Mouse (Mus musculus) heart, postnatal 25 days (tissue): ENCODE measurements at regions not wholly inside any gene's neighbourhood (a gene's known extent, or its start where the extent isn't known, plus 50 kb on each side); places are given as distances from the start of the nearest gene placed in this dataset.
"Not testable (repeated sequence)": the region's sequence is repeated elsewhere in the genome, so short reads cannot be mapped to it uniquely, and the experiment has no call there.

ENCODE experiments used
- DNase-seq: peaks from one replicate; pipeline ENCODE4 v3.0.0; 2022; ENCODE audit warnings: low spot score
- intact Hi-C: fragments of 180-260 bp; cut with DNase I; formaldehyde crosslinking; loops from one replicate; pipeline ENCODE4 v1.15.1; 2025

DNA sequence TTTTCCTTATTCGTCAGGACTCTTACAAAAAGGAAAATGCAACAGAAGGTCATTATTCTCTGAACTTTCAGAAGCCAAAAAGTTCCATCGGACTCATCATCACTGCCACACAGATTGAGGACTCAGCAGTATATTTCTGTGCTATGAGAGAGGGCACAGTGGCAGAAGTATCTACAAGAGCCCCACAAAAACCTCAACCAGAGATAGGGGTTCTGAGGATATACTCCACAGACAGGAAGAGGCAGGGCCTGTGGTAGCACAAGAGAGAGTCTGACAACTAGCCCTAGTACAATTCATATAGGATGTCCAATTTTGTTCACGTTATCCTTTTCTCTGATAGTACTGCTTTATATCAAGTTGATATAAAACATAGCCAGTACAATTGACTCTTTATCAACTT is 510.4 kb downstream of the Dad1 start:
- intact Hi-C loops, DNase-seq: not testable (repeated sequence)

DNA sequence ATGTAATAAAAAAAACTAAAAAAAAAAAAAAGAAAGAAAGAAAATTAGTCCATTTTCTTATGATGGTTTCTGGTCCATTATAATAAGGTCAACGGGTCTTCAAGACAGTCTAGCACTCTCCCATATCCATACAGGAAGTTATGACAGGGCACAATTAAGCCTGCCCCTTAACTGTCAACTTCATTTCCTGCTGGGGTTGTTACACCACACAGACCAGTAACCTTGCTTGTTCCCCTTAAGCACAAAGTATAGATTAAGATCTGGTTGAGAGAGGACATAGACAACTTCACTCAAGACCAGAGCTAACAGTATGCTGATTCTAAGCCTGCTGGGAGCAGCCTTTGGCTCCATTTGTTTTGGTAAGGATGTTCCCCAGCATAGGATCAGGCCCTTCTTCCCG is 511.0 kb downstream of the Dad1 start:
- DNase-seq, intact Hi-C loops: not testable (repeated sequence)

DNA sequence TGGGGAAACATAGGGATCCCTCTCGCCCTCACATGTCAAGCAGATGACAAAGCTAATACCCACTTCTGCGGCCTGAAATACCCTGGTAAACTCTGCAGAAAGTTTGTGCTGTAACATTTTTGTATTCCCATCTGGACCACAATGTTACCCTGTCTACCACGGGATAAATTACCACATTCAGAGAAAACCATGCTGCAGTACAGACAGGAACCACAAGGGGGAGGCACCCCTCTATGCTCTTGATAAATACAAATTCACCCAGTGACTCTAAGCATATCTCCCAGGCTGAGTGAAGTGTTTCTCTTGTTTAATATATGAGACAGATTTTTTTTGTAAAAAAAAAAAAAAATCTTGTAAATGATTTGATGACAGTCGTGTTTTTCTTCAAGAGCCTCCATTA is 512.7 kb downstream of the Dad1 start:
- DNase-seq, intact Hi-C loops: not testable (repeated sequence)

DNA sequence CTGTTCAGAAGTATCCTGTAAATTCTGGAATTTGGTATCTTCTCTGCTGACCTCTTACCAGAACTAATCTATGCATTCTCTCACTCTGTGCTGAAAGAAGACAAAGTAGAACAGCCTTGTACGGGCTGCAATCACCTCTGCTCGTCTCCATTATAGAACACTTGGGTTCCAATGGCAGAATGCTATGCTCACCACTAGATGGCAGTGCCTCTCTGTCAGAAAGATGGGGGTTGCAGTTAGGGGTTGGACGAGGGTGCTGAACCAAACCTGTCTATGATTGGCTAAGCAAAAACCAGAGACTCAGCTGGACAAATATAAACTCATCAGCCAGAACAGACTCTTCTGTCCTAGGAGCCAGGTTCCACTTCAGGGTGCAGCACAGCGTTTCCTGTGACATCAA is 515.9 kb downstream of the Dad1 start:
- DNase-seq, intact Hi-C loops: not testable (repeated sequence)

DNA sequence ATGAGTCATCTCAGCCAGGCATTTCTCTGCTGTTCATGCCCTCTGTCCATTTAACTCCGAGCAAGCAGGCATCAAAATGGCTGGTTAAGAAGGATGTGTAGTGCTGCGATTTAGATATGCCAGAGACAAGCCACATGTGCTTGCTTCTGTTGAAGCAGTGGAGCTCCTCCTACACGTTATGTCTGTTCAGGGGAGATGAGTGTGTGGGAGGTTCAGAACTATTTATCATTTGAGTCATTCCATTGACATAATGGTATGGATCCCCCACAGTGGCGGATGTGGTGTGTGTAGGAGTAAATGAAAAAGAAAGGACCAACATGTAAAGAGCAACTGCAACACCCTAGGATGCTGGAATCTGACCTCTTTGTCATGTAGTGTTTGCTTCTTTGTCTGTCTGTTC is 517.6 kb downstream of the Dad1 start:
- intact Hi-C loops, DNase-seq: not testable (repeated sequence)

DNA sequence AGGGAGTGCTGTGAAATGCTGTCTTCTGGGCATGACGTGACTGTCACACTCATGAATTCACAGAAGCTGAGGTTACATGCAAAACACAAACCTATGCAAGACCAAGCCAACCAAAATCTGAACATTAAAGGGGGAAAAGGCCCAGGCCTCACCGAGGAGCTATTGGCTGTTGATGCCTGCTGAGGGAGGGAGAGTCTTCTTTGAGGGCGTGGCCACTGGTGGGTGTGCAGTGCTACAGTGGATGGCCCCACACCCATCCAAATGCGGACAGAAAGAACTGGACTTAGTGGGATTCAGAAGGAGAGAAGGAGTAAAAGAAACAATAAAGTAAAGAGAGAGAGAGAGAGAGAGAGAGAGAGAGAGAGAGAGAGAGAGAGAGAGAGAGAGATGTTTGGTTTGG is 522.3 kb downstream of the Dad1 start:
- DNase-seq, intact Hi-C loops: not testable (repeated sequence)

DNA sequence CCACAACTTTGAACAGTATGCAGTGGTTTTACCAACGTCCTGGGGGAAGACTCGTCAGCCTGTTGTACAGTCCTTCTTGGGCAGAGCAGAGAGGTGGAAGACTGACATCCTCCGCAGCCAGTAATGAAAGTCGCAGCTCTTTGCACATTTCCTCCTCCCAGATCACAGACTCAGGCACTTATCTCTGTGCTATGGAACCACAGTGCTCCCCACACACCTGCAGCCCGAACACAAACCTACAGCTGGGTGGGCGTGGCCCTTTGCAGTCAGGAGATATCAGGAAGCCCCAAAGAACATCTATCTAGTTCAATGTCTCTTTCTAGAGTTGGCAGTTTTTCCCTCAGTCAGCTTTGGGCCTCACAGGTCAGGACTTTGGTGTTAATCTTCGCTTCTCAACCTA is 524.0 kb downstream of the Dad1 start:
- intact Hi-C loops, DNase-seq: not testable (repeated sequence)

DNA sequence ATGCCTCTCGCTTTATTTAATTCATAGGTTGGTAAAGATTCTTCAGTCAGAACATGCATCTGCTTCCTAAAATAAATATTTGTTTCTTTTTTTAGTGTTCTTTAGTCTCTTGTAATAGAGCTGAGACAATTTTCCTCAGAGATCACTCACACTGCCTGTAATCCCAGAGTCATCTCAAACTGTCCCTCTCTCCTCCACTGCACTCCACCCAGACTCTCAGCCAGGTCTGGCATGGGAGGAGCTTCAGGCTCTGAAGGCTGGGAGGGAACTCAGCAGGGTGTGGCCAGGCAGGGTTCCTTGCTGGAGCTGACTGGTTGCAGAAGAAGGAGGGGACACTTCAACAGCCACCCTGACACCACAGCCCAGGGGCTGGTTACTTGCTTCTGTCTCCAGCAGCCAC is 524.8 kb downstream of the Dad1 start:
- DNase-seq, intact Hi-C loops: not testable (repeated sequence)

DNA sequence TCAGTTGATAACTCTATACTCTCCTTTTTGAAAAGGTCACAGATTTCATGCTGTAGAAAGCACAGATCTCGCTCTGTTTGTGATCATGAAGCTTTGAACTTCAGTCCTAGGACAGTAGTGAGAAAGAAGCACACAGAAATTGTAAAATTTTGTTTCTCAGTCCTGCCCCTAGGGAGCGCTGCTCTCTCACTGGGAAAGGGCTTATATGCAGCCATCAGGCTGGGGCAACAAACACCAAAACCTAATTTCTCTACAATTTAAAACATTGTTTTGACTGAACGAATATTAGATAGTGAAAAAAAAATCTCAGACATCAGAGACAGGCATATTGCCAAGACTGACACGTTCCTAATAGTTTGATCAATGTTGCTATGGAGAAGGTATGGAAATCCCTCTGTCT is 527.0 kb downstream of the Dad1 start:
- intact Hi-C loops, DNase-seq: not testable (repeated sequence)

DNA sequence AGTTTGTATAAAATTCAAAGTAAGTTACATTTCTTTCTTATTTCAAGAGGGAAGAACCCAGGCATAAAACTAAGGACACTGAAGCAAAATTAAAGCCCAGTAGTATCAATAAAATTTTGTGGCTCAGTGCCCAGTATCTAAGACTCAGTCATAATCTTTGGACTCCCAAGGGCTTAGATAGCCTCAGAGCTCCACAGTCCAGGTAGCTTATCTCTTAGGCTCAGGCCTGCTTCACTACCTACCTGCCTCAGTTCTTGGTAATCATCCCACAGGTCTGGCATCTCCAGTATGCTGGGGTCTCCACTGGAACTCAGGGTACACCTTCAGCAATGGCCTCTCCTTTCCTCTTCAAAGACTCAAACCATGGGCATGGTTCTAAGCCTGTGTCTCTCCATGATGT is 530.3 kb downstream of the Dad1 start:
- DNase-seq, intact Hi-C loops: not testable (repeated sequence)

DNA sequence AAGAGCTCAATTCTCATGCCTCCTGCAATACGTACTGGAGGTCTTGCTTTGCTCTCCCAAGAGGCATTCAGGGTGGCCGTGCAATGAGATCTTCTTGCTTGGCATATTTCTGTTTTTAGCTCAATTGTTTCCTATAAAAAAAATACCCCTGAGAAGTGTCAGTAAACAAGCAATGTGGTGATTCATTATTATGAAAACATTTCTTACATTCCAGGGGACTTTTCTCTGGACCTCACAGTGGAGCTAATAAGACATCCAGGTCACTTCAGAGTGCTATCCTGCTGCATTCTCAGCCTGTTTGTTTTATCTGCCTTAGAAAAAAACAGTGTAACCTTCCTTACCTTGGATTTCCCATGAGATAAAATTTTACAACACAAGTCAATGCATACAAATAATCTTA is 532.0 kb downstream of the Dad1 start:
- intact Hi-C loops, DNase-seq: not testable (repeated sequence)

DNA sequence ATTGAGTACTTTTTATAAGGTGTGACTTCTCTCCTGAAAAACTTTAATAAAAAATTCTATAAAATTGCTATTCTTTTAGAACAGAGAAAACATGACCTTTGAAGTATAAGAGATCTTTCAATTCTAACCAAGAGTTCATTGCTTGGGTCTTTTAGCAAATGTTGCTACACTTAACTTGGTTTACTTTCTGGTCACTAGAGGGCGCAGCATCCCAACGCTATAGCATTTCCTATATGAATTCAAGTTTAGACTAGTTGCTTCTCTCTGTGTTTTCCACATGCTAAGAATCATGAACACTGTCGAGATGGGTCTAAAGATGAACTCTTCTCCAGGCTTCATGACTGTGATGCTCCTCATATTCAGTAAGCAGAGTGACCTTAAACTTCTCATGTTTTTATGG is 544.3 kb downstream of the Dad1 start:
- DNase-seq, intact Hi-C loops: not testable (repeated sequence)

DNA sequence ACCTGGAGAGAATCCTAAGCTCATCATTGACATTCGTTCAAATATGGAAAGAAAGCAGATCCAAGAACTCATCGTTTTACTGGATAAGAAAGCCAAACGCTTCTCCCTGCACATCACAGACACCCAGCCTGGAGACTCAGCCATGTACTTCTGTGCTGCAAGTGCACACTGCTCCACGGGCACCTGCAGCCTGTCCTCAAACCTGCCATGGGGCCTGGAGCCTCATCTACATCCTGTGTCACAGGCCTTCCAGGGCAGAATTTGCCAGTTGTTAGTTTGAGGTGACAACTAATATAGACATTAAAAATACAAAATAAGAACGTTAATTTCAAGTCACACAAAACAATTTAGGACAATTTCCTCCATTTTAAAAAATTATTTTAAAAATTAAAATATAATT is 549.6 kb downstream of the Dad1 start:
- intact Hi-C loops, DNase-seq: not testable (repeated sequence)

DNA sequence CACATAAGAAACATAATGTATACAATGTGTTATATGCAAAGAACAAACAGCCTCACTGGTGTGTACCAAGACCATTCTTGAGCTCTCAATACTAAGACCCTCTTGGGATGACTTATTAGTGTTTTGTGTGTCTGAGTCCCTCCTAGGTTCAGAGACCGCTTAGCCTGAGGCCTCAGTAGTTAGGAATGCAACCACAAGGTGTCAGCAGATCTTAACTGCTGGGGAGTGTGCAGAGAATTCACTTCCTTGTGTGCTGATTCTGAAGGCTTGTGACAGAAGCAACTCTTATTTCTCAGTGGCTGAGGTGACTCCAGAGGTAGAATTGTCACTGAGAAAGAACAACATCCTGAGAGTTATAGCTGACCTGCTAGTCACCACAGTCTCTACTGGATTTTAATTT is 550.3 kb downstream of the Dad1 start:
- intact Hi-C loops, DNase-seq: not testable (repeated sequence)

DNA sequence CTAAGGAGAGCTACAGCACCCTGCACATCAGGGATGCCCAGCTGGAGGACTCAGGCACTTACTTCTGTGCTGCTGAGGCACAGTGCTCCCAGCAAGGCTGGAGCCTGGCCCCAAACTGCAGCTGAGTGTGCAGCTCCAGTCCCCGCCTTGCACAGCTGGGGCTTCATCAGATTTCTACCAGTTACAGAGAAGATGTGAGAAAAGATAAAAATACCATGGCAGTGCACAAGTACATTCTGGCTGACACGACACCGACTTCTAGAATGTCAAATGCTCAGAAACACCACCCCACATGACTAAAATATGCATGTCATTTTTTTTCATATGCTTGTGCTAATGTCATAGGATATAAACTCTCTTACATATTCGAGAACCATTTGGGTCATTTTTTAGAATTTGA is 569.8 kb downstream of the Dad1 start:
- DNase-seq, intact Hi-C loops: not testable (repeated sequence)

DNA sequence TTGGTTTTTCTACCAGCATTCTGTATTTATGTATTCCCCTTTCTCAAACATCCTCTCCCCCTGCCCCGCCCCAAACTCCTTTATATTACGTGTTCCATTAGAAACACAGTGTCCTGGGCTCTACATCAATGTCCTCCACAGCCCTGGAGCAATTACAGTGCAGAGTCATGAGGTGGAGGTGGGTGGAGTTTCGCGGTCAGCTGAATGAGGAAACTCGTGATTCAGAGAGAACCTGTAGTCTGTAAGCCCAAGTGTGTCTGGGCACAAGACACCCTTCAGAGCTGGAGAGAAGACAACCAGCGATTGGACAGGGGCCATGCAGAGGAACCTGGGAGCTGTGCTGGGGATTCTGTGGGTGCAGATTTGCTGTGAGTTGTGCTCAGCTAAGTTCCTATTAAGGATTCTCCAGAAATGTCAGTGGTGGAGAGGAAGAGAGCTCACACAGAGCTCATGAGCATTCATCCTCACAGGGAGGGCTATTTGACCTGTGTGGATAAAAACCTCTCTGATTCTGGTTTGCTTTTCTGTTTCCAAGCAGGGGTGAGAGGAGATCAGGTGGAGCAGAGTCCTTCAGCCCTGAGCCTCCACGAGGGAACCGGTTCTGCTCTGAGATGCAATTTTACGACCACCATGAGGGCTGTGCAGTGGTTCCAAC is 570.4 kb downstream of the Dad1 start:
- DNase-seq, intact Hi-C loops: not testable (repeated sequence)

DNA sequence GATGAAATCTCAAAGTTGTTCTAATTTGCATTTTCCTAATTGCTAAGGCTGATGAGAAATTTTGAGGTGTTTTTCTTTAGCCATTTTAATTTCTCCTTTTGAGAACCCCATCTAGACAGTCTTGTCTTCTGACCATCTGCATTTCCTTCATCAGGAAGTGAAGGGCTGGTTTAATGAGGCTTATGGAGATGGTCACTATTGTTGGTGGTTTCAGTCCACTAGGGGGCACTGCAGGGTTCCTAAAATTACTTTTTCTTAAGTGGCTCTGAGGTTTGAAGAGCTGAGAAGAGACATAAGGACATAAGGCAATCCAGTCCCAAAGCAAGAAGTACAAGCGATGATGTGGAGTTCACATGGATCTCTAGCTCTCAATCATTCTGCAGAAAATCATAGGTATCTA is 571.2 kb downstream of the Dad1 start:
- intact Hi-C loops, DNase-seq: not testable (repeated sequence)

DNA sequence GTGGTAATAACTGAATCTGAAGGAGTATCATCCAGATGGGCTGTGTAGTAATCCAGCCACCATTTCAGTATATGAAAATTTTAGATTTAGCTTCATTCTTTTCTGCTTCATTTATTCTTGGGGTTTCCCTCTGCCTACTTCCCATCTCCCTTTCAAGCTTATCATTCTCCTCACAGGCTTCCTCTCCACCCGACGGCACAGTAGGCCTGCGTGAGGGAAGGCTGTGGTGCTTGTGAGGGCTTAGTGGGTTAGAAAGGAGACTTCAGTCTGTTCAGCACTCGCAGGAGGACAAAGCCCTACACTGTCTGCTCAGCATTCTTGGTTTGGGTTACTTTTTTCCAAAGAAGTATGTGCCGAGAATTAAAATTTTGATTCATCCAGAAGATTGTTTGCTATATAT is 572.6 kb downstream of the Dad1 start:
- intact Hi-C loops, DNase-seq: not testable (repeated sequence)

DNA sequence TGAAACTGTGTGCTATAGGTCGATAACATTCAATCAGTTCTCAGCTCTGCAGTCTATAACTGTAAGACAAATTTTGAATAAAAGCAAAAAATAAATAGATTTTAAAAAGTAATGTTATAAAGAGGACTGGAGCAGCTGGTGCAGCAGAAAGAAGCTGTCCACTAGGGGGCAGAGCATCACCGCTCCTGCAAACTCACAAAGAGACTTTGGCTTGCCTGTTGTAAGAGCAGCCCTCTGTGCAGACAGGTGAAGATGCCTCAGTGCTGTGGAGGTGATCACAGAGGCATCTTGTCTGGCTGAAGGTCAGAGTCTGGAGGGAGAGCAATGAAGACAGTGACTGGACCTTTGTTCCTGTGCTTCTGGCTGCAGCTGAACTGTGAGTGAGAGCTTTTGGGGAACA is 588.2 kb downstream of the Dad1 start:
- intact Hi-C loops, result not testable (repeated sequence)

DNA sequence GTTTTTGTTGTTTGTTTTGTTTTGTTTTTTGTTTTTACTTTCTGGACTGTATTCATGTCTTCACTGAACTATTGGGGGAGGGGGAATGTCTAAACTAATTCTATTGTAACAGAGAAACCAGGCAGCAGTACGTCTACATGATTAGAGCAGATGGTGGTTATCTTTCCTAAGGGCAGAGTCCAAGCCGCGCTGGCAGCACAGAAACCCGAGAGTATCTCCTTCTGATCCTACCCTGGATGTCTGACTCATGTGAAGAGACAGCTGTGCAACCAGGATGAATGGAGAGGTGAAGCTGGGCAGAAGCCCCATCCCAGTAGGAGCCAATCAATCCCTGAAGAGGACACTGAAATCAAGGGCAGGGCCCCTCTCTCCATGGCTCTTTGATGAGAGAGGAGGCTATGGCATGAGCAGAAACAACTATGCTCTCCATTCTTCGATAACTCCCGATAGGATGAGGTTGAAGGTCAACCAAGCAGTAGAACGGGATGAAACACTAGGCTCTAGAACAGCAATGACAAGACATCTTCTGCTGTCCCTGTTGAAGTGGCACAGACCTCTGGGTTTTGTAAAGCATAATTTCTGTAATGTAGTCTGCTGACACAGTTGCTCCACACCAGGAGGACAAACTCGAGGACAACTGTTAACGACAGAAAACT is 591.1 kb downstream of the Dad1 start:
- DNase-seq, intact Hi-C loops: not testable (repeated sequence)

More for the DNA sequence above, 588.2 kb downstream of the Dad1 start:
- not testable (repeated sequence) for DNase-seq

DNA sequence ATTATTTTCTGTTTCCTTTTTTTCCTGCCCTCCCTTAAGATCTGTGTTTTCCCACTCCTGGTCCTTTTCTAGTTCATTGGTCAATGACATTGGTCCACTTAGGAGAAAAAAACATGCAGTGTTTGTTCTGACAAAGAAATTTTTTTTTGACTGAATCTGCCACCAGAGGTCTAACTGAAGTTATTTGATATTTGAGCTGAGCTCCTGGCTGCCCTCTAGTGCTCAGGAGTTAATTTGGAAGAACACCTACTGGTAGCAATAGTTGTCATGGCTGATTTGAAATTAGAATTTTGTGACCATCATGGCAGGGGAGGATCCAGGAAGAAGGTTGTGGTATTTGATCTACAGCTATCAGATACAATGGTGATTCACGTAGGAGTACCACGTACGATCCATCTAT is 599.2 kb downstream of the Dad1 start:
- DNase-seq, intact Hi-C loops: not testable (repeated sequence)
